Mouse (Mus musculus): ENCODE measurements at regions not wholly inside any gene's neighbourhood (a gene's known extent, or its start where the extent isn't known, plus 50 kb on each side); places are given as distances from the start of the nearest gene placed in this dataset.
A peak's percentile ranks its signal among the peaks of the same experiment; 100 is the strongest.
"Not testable (repeated sequence)": the region's sequence is repeated elsewhere in the genome, so short reads cannot be mapped to it uniquely, and the experiment has no call there.

- TF ChIP-seq POU5F1 (IDR thresholded peaks at IDR 0.05; ENCODE audit: borderline replicate concordance, low read length) (no peak), CTCF (conservative IDR thresholded peaks at IDR 0.05; ENCODE audit: low read length) (no peak), NANOG (IDR thresholded peaks at IDR 0.05; ENCODE audit: borderline replicate concordance, low read length) (no peak)
- Histone ChIP-seq H3K4me3 (replicated peaks; ENCODE audit: low read length) (no peak overlapping the region), H3K4me1 (replicated peaks; ENCODE audit: low read depth, low read length) (no peaks in the 10 kb centered on the region), H3K27me3 (ENCODE audit: insufficient read depth, low read length) (peaks cover 9% of the 10 kb centered on the region; the same call in 1 of the 2 replicates), H3K9me3 (ENCODE audit: low read length) (no peaks in the 10 kb centered on the region), H3K36me3 (ENCODE audit: insufficient read depth, low read length) (no peaks in the 10 kb centered on the region)
Measured at GRCm38 (mm10) chr1:165012376-165012775, 77.0 kb upstream of the Xcl1 start.

- Histone ChIP-seq H3K4me1 (replicated peaks; ENCODE audit: low read depth, low read length) (peaks cover 7% of the 10 kb centered on the region), H3K9me3 (ENCODE audit: low read length) (no peaks in the 10 kb centered on the region), H3K36me3 (ENCODE audit: insufficient read depth, low read length) (no peaks in the 10 kb centered on the region), H3K4me3 (replicated peaks; ENCODE audit: low read length) (no peak overlapping the region), H3K27me3 (ENCODE audit: insufficient read depth, low read length) (no peaks in the 10 kb centered on the region)
- TF ChIP-seq POU5F1 (IDR thresholded peaks at IDR 0.05; ENCODE audit: borderline replicate concordance, low read length), result no peak
- peak; percentile 64 for TF ChIP-seq CTCF (conservative IDR thresholded peaks at IDR 0.05; ENCODE audit: low read length)
Measured at GRCm38 (mm10) chr1:164999515-164999914, 64.2 kb upstream of the Xcl1 start.

GRCm38 (mm10) chr1:164998621-164999020 lies 63.3 kb upstream of the Xcl1 start:
- TF ChIP-seq POU5F1 (IDR thresholded peaks at IDR 0.05; ENCODE audit: borderline replicate concordance, low read length) (no peak), CTCF (conservative IDR thresholded peaks at IDR 0.05; ENCODE audit: low read length) (no peak), NANOG (IDR thresholded peaks at IDR 0.05; ENCODE audit: borderline replicate concordance, low read length) (no peak)
- no peaks in the 10 kb centered on the region for H3K27me3 ChIP-seq (ENCODE audit: insufficient read depth, low read length)
- H3K36me3 ChIP-seq (ENCODE audit: insufficient read depth, low read length), result no peaks in the 10 kb centered on the region
- no peaks in the 10 kb centered on the region for H3K9me3 ChIP-seq (ENCODE audit: low read length)
- H3K4me3 ChIP-seq (replicated peaks; ENCODE audit: low read length), result no peak overlapping the region
- peaks cover 15% of the 10 kb centered on the region for H3K4me1 ChIP-seq (replicated peaks; ENCODE audit: low read depth, low read length)

GRCm38 (mm10) chr1:164997660-164998059 lies 62.3 kb upstream of the Xcl1 start:
- TF ChIP-seq NANOG (IDR thresholded peaks at IDR 0.05; ENCODE audit: borderline replicate concordance, low read length) (no peak), POU5F1 (IDR thresholded peaks at IDR 0.05; ENCODE audit: borderline replicate concordance, low read length) (no peak), CTCF (conservative IDR thresholded peaks at IDR 0.05; ENCODE audit: low read length) (no peak)
- Histone ChIP-seq H3K4me3 (replicated peaks; ENCODE audit: low read length) (no peak overlapping the region), H3K4me1 (replicated peaks; ENCODE audit: low read depth, low read length) (peaks cover 24% of the 10 kb centered on the region), H3K36me3 (ENCODE audit: insufficient read depth, low read length) (no peaks in the 10 kb centered on the region), H3K27me3 (ENCODE audit: insufficient read depth, low read length) (no peaks in the 10 kb centered on the region), H3K9me3 (ENCODE audit: low read length) (no peaks in the 10 kb centered on the region)

GRCm38 (mm10) chr1:164994247-164994660 lies 58.9 kb upstream of the Xcl1 start:
- Histone ChIP-seq H3K27me3 (ENCODE audit: insufficient read depth, low read length) (no peaks in the 10 kb centered on the region), H3K4me1 (replicated peaks; ENCODE audit: low read depth, low read length) (peaks cover 19% of the 10 kb centered on the region), H3K9me3 (ENCODE audit: low read length) (no peaks in the 10 kb centered on the region), H3K36me3 (ENCODE audit: insufficient read depth, low read length) (no peaks in the 10 kb centered on the region), H3K4me3 (replicated peaks; ENCODE audit: low read length) (no peak overlapping the region)
- TF ChIP-seq CTCF (conservative IDR thresholded peaks at IDR 0.05; ENCODE audit: low read length), result no peak
- TF ChIP-seq POU5F1 (IDR thresholded peaks at IDR 0.05; ENCODE audit: borderline replicate concordance, low read length), result no peak
- no peak for TF ChIP-seq NANOG (IDR thresholded peaks at IDR 0.05; ENCODE audit: borderline replicate concordance, low read length)

GRCm38 (mm10) chr1:164993175-164993875 lies 58.0 kb upstream of the Xcl1 start:
- H3K27me3 ChIP-seq (ENCODE audit: insufficient read depth, low read length); H3K4me3 ChIP-seq (replicated peaks; ENCODE audit: low read length); H3K9me3 ChIP-seq (ENCODE audit: low read length); H3K36me3 ChIP-seq (ENCODE audit: insufficient read depth, low read length): not testable (repeated sequence)
- H3K4me1 ChIP-seq (replicated peaks; ENCODE audit: low read depth, low read length), result peaks cover 18% of the 10 kb centered on the region

- Histone ChIP-seq H3K4me1 (replicated peaks; ENCODE audit: low read depth, low read length) (peaks cover 14% of the 10 kb centered on the region), H3K4me3 (replicated peaks; ENCODE audit: low read length) (no peak overlapping the region), H3K36me3 (ENCODE audit: insufficient read depth, low read length) (no peaks in the 10 kb centered on the region), H3K9me3 (ENCODE audit: low read length) (peaks cover 32% of the 10 kb centered on the region), H3K27me3 (ENCODE audit: insufficient read depth, low read length) (no peaks in the 10 kb centered on the region)
- no peak for TF ChIP-seq POU5F1 (IDR thresholded peaks at IDR 0.05; ENCODE audit: borderline replicate concordance, low read length)
- TF ChIP-seq CTCF (conservative IDR thresholded peaks at IDR 0.05; ENCODE audit: low read length), result no peak
- no peak for TF ChIP-seq NANOG (IDR thresholded peaks at IDR 0.05; ENCODE audit: borderline replicate concordance, low read length)
Measured at GRCm38 (mm10) chr1:164988982-164989381, 53.7 kb upstream of the Xcl1 start.

GRCm38 (mm10) chr1:164988191-164988590 lies 52.9 kb upstream of the Xcl1 start:
- Histone ChIP-seq H3K36me3 (ENCODE audit: insufficient read depth, low read length) (no peaks in the 10 kb centered on the region), H3K27me3 (ENCODE audit: insufficient read depth, low read length) (no peaks in the 10 kb centered on the region), H3K4me3 (replicated peaks; ENCODE audit: low read length) (no peak overlapping the region), H3K4me1 (replicated peaks; ENCODE audit: low read depth, low read length) (peaks cover 6% of the 10 kb centered on the region), H3K9me3 (ENCODE audit: low read length) (peaks cover 39% of the 10 kb centered on the region)
- no peak for TF ChIP-seq POU5F1 (IDR thresholded peaks at IDR 0.05; ENCODE audit: borderline replicate concordance, low read length)
- no peak for TF ChIP-seq CTCF (conservative IDR thresholded peaks at IDR 0.05; ENCODE audit: low read length)
- no peak for TF ChIP-seq NANOG (IDR thresholded peaks at IDR 0.05; ENCODE audit: borderline replicate concordance, low read length)

- not testable (repeated sequence) for H3K36me3 ChIP-seq (ENCODE audit: insufficient read depth, low read length); H3K27me3 ChIP-seq (ENCODE audit: insufficient read depth, low read length); H3K4me1 ChIP-seq (replicated peaks; ENCODE audit: low read depth, low read length); H3K4me3 ChIP-seq (replicated peaks; ENCODE audit: low read length)
- peaks cover 52% of the 10 kb centered on the region for H3K9me3 ChIP-seq (ENCODE audit: low read length)
Measured at GRCm38 (mm10) chr1:164985521-164985920, 50.2 kb upstream of the Xcl1 start.
